Mouse (Mus musculus) lung, postnatal 0 days (tissue): ENCODE data around the gene Spata25. TPM values are rescaled to one million over a fixed set of nuclear protein-coding genes. Genes with fewer than 3 reads are reported as not detected.

Experiments used
- ATAC-seq: fragments of 200-750 bp; cut with Nextera tagmentation; 2 replicates; pipeline ENCODE4 v1.8.0; 2017; ENCODE audit warnings: moderate library complexity
- DNase-seq: peaks from one replicate; pipeline ENCODE4 v3.0.0-alpha.2; 2016; ENCODE audit warnings: low spot score
- H3K27ac ChIP-seq: fragments of 300-500 bp; sonication (generic); 2 replicates; pipeline ENCODE4 v1.5.1; 2014; ENCODE audit warnings: antibody characterized with exemption, mild to moderate bottlenecking, low read length, mixed read lengths
- H3K27me3 ChIP-seq: fragments of 300-500 bp; sonication (generic); replicated peaks from 2 replicates; pipeline ENCODE4 v1.6.1; 2014; ENCODE audit warnings: low read length, mixed read lengths; ENCODE audit not compliant: insufficient read depth
- H3K36me3 ChIP-seq: fragments of 300-500 bp; sonication (generic); 2 replicates; pipeline ENCODE4 v1.6.1; 2014; ENCODE audit warnings: low read length, mixed read lengths; ENCODE audit not compliant: insufficient read depth
- H3K4me1 ChIP-seq: fragments of 300-500 bp; sonication (generic); 2 replicates; pipeline ENCODE4 v1.6.1; 2014; ENCODE audit warnings: antibody characterized with exemption, low read depth, low read length, mixed read lengths; ENCODE audit not compliant: insufficient read depth
- H3K4me2 ChIP-seq: fragments of 300-500 bp; sonication (generic); replicated peaks from 2 replicates; pipeline ENCODE4 v1.6.1; 2014; ENCODE audit warnings: low read depth, mild to moderate bottlenecking, low read length, moderate library complexity, mixed read lengths
- H3K4me3 ChIP-seq: fragments of 300-500 bp; sonication (generic); 2 replicates; pipeline ENCODE4 v1.5.1; 2014; ENCODE audit warnings: low read depth, low read length
- H3K9ac ChIP-seq: fragments of 300-500 bp; sonication (generic); replicated peaks from 2 replicates; pipeline ENCODE4 v1.6.1; 2014; ENCODE audit warnings: low read depth, mild to moderate bottlenecking
- H3K9me3 ChIP-seq: fragments of 300-500 bp; sonication (generic); 2 replicates; pipeline ENCODE4 v1.6.1; 2016; ENCODE audit warnings: low read length, mixed read lengths
- CTCF ChIP-seq: IDR thresholded peaks from 2 replicates; pipeline ENCODE4 v1.5.1; 2016; ENCODE audit warnings: antibody characterized with exemption, mild to moderate bottlenecking
- EP300 ChIP-seq: IDR thresholded peaks from 2 replicates; pipeline ENCODE4 v1.6.1; 2016; ENCODE audit warnings: antibody characterized with exemption, mild to moderate bottlenecking, control low read depth
- WGBS: fragments of 180-500 bp; shearing (Covaris S2); extraction: QIAGEN DNeasy Blood & Tissue Kit; methylation state at CpG from one replicate; pipeline ENCODE4 v1.1.7; 2014; 5-methylcytosine and 5-hydroxymethylcytosine counted together
- polyA plus RNA-seq: library from polyadenylated mRNA; unstranded; fragments of >200 nt; fragmentation: Nextera tagmentation; extraction: Ambion mirVana; gene quantifications from 2 replicates; pipeline ENCODE4 v1.2.1, GENCODE M21; 2015

The Spata25 gene
- polyA plus RNA-seq, 1 experiment from 2014 or later = not detected

DNA sequence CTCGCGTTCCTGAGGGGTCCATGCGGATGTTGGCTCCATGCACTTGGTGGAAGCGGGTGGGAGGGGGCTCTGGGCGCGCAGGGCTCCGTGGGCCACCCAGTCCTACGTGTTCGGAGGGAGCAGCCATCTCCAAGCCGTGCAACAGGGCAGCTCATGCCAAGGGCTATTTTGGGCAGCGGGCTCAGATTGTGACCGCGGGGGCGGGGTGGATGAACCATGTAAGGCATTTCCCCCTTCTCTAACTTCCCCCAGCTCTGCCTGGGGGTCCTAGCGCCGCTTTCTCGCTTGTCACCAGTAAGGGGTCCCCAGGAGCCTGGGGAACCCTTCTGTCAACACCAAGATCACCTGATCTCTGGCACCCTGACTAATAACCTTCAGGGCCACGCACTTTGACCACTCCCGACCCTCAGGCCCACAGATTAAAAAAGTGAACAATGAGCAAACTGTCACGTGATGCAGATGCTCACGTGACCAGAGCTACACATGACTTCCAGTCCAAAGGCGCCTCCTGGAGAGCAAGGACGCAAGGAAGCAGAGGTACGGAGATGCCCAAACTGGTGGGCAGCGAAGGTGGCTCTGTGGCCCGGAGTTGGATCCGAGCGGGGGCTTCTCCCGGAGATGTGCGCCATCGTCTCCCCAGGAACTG lies 5.1 kb upstream of the Spata25 start, which contains the start of gene Neurl2:
TSS of gene Neurl2 (minus strand) at position 143 of the 646 bp plus-strand sequence.
- peak; percentile 79 for ATAC-seq
- Histone ChIP-seq H3K27ac (peak within 1 kb of the TSS; percentile 89), H3K4me3 (peak within 1 kb of the TSS; percentile 55), H3K9ac (peak within 1 kb of the TSS; percentile 51), H3K27me3 (no peaks in the 10 kb centered on the region), H3K36me3 (peaks cover 6% of the 10 kb centered on the region; the same call in 1 of the 2 replicates), H3K4me2 (peak within 1 kb of the TSS; percentile 83), H3K4me1 (peaks cover 12% of the 10 kb centered on the region), H3K9me3 (no peaks in the 10 kb centered on the region)
- TF ChIP-seq EP300 (peak; percentile 60), CTCF (peak; percentile 53)
- WGBS = under 1% methylated on average over 31 of the region's 31 CpGs
- DNase-seq = peak; percentile 94

DNA sequence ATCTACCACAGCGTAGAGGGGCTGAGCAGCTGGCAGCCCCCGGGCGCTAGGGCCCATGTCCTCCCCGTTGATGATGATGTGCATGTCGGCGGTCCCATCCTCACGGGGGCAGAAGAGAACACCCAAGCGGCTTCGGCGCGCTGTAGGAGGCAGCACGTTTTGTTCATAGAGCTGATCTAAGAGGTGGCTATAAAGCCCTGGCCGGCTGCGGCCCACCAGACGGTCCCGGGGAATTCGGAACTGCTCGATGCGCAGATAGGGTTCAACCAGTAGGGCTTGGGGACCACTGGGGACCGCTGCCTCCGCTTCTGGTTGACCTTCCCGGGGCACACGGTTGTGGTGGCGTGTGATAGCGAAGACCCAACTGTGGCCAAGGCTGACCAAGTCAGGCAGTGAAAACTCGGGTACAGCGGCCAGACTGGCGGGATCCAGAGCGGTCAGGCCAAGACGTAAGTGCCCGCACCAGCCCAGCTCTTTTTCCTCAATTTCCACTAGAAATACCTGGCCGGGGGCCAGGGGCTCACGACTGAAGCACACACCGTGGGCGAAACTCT lies 4.5 kb upstream of the Spata25 start, which contains the start of gene Ctsa:
TSS of gene Ctsa (plus strand) at position 126 of the 554 bp plus-strand sequence.
- H3K27me3 ChIP-seq = no peaks in the 10 kb centered on the region
- WGBS = under 1% methylated on average over 35 of the region's 35 CpGs
- H3K9me3 ChIP-seq = no peaks in the 10 kb centered on the region
- H3K4me2 ChIP-seq = peak within 1 kb of the TSS; percentile 83
- TF ChIP-seq CTCF = peak; percentile 83
- TF ChIP-seq EP300 = no peak
- peak; percentile 82 for DNase-seq
- peak within 1 kb of the TSS; percentile 89 for H3K27ac ChIP-seq
- peaks cover 12% of the 10 kb centered on the region for H3K4me1 ChIP-seq
- peak; percentile 76 for ATAC-seq
- peak within 1 kb of the TSS; percentile 55 for H3K4me3 ChIP-seq
- H3K9ac ChIP-seq = peak within 1 kb of the TSS; percentile 51
- H3K36me3 ChIP-seq = peaks cover under 1% of the 10 kb centered on the region; the same call in 1 of the 2 replicates

DNA sequence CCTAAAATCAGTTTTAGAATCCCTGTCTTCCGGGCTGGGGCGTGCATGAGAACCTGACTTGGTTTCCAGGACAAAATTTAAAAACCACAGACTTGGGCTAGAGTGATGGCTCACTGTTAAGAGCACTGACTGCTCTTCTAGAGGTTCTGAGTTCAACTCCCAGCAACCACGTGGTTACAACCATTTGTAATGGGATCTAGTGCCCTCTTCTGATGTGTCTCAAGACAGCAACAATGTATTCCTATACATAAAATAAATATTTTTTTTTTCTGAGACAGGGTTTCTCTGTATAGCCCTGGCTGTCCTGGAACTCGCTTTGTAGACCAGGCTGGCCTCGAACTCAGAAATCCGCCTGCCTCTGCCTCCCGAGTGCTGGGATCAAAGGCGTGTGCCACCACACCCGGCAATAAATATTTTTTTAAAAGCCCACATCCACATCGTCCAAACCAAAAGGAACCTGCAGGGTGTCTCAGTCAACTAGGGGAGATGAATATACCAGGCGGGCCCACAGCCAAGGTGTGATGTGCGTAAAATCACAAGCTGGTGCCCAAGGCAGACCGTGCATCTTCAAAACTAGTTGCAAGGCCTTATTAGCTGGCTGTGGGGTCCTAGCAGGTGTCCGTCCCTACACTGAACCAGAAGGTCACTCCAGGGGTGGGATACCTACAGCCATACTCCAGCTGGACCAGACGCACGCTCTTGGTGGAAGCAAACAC lies 3.9 kb upstream of the Spata25 start:
- TF ChIP-seq CTCF = no peak
- no peak for TF ChIP-seq EP300
- no peaks in the 10 kb centered on the region for H3K9me3 ChIP-seq
- 62% methylated on average over 16 of the region's 16 CpGs for WGBS
- H3K4me1 ChIP-seq = peaks cover 12% of the 10 kb centered on the region
- no peaks in the 10 kb centered on the region; the same call in 1 of the 2 replicates for H3K36me3 ChIP-seq
- H3K27ac ChIP-seq = no peak overlapping the region
- DNase-seq (no peak), ATAC-seq (no peak)
- peak overlapping the region; percentile 83 for H3K4me2 ChIP-seq
- peak overlapping the region; percentile 55 for H3K4me3 ChIP-seq
- no peaks in the 10 kb centered on the region for H3K27me3 ChIP-seq
- peak overlapping the region; percentile 51; the same call in 1 of the 2 replicates for H3K9ac ChIP-seq

DNA sequence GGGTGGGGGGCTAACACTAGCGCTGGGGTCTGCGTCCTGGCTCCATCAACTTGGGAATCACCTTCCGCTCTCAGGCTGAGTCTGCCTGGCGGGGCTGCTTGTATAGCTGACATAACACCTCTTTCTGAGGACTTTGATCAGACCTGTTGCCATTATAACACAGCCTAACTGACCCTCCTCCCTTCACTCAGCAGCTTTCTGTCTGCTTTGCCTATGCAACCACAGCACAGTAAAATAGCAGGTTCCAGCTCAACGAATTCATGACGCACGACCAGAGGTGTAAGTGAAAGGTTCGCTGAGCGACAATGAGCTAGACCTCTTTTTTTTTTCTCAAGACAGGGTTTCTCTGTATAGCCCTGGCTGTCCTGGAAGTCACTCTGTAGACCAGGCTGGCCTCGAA lies 2.7 kb upstream of the Spata25 start:
- no peaks in the 10 kb centered on the region for H3K9me3 ChIP-seq
- H3K9ac ChIP-seq = no peak overlapping the region
- peaks cover 4% of the 10 kb centered on the region; the same call in 1 of the 2 replicates for H3K36me3 ChIP-seq
- no peak overlapping the region for H3K27ac ChIP-seq
- no peak overlapping the region for H3K4me3 ChIP-seq
- no peak for TF ChIP-seq EP300
- no peak for TF ChIP-seq CTCF
- H3K4me2 ChIP-seq = no peak overlapping the region
- no peaks in the 10 kb centered on the region for H3K27me3 ChIP-seq
- WGBS = 84% methylated on average over 10 of the region's 10 CpGs
- H3K4me1 ChIP-seq = peaks cover 12% of the 10 kb centered on the region
- DNase-seq (no peak), ATAC-seq (no peak)

DNA sequence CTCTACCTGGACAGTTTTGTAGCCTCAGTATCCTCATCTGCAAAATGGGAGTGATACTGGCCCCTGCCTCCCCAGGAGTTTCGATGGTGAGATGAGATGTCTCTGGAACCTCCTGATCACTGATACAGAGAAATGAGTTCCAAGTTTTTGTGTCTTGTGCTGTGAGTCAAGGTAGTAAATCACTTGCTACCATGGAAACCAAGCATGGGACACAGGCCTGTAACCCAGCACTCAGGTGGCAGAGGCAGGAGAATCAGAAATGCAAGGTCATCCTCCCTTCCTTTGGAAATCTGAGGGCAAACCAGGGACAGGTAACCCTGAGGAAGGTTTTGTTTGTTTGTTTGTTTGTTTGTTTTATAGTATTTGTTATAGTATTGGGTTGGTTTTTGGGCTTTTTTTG lies 753 bp upstream of the Spata25 start:
- H3K27me3 ChIP-seq = no peaks in the 10 kb centered on the region
- H3K4me3 ChIP-seq = no peak overlapping the region
- no peak overlapping the region for H3K27ac ChIP-seq
- ATAC-seq (no peak), DNase-seq (no peak)
- no peak overlapping the region for H3K4me2 ChIP-seq
- TF ChIP-seq EP300 (no peak), CTCF (no peak)
- H3K36me3 ChIP-seq = peaks cover 12% of the 10 kb centered on the region
- H3K9me3 ChIP-seq = no peaks in the 10 kb centered on the region
- H3K9ac ChIP-seq = no peak overlapping the region
- H3K4me1 ChIP-seq = peaks cover 2% of the 10 kb centered on the region
- 96% methylated on average over 1 of the region's 1 CpGs for WGBS

DNA sequence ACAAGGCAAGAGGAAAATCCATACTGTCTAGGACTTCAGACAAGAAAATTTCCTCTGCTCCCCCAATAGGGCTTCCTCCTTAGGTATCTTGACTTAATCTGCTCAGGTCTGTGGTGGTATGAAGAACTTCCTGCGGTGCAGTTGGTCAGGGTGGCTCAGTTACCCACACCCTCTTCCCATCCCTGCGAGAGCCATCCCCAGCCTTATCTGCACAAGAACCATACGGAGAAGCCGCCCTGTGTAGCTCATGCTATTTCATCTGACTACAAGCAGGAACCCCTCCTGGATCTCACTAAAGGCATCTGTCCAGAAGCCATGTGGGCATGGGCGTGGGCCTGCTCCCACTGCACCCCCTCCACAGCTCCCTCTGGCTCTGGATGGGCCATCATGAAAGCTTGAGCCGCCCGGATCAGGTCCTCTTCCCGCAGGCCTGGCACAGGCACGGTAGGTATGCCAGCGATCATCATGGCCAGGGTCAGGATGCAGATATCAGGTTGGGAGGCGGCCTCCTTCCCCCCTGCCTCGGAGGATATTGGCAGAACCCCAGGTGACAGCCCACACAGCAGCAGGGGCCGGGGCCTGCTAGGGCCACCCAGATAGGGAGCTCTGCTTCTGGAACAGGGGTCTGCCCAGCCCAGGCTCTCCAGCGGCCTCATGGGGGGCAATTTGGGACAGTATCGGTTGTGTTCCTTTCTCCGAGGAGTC lies 1.0 kb downstream of the Spata25 start:
- ATAC-seq (no peak), DNase-seq (no peak)
- H3K4me1 ChIP-seq = no peaks in the 10 kb centered on the region; the same call in 1 of the 2 replicates
- H3K27me3 ChIP-seq = no peaks in the 10 kb centered on the region
- H3K36me3 ChIP-seq = peaks cover 12% of the 10 kb centered on the region
- WGBS = 90% methylated on average over 15 of the region's 16 CpGs
- H3K9me3 ChIP-seq = no peaks in the 10 kb centered on the region
- no peak for TF ChIP-seq EP300
- TF ChIP-seq CTCF = no peak
- H3K27ac ChIP-seq = no peak overlapping the region
- H3K4me3 ChIP-seq = no peak overlapping the region
- no peak overlapping the region for H3K4me2 ChIP-seq
- H3K9ac ChIP-seq = no peak overlapping the region
